Mouse (Mus musculus): ENCODE results near the gene Cyth1.

Gene Cyth1

DNA sequence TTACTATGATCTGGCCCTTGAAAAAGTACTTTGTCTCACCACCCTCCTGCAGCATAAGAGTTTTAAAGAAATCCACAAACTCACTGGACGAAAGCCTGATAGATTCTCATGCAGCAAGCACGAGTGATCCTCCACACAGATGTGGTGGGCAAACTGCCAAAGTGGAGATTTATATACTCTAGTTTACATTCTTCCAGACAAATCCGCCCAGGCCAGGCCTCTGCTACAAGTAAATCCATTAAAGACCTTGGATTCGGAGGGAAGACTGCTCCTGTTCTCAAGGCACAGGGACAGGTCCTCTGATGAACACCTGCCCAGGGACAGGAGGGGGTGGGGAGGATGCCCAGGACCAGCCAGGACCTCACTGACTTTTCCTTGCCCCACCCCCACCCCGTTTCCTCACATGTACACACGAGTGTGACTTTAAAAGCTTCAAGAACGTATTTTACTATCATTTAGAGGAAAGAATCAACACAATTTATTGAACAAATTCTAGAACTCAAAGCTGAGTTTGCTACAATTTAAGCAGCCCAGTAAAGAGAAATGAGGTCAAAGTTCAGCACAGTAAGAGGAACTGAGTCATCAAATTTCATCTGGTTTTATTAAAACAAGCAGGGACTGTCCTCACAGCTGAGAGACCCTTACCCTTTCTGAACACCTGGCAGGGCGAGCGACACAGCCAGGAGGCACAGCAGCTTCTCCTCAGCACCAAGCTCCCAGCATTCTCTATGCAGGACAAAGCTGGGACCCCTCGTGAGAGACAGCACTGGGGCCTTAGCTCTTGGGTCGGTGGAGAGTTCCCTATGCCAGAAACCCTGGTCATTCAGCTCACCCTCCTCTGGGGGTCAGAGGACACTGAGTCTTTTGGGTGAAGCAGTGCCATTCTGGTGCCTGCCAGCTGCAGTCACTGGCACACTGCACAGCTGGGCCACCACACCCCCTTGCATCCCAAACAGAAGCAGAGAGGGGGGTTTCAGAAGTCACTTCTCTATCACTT lies 47.3 kb downstream of the Cyth1 start:
- DNase-seq (ENCODE audit: low spot score), result no peak

- no peak for DNase-seq (ENCODE audit: low spot score)
Measured at GRCm38 (mm10) chr11:118198296-118198600, 50.1 kb downstream of the Cyth1 start.

- DNase-seq (ENCODE audit: low spot score), result no peak
Measured at GRCm38 (mm10) chr11:118197508-118198295, 50.7 kb downstream of the Cyth1 start.

DNA sequence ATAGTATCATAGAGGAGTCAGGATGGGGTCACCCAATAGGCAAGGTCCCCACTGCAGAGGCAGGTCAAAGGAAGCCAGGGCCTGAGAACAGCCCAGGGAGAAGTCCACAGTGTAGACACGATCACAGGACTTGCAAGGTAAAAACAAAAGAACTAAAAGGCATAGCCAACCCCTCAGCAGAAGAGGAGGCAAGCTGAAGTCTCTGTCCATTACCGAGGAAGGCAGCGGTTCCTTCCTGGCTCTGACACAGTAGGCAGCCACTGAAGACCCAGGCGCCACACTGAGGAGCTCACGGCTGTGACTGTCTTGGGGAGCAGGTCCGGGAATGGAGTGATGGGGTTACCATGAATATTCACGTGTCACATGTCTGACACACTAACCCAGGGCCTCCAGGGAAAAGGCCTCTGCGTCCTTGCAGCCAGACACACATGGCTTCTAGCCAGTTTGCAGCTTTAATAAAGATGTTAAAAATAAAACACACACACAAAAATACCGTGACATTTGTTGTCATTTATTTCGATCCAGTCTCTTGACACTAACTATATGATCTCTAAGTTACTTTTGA lies 51.5 kb downstream of the Cyth1 start:
- DNase-seq (ENCODE audit: low spot score), result no peak

DNA sequence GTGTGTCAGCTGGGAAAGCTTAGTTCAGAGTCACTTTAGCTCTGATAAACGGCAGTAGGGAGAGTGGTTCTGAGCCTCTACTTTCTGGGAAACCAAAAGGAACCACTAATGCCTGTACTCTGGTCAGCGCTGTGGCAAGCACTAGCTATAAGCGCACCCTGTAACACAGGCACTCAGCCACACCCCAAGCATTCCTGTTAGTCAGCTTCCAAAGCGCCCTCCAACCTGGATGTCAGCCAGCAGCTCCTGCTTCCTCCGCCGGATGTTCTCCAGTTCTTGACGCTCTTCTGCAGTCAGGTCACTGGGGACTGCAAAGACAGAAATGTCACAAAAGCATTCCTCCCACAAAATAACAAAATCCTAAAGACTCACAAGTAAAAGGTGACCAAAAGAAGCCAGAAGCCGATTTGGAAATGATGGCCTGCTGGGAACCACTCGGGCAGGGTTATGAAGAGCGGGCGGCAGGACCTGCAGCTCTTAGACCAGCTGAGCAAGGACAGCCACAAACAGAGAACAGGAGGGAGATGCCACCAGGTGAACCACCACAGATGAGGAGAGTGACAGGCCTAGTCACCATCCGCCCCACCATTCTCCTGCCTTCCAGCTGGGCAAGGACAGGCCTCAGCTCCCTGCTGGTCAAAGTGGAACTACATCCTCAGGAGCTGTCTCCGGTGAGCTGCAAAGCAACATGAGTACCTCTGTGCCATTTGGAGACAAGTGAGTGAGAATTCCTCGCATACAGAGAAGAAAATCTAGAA lies 54.8 kb downstream of the Cyth1 start:
- no peak for DNase-seq (ENCODE audit: low spot score)

DNA sequence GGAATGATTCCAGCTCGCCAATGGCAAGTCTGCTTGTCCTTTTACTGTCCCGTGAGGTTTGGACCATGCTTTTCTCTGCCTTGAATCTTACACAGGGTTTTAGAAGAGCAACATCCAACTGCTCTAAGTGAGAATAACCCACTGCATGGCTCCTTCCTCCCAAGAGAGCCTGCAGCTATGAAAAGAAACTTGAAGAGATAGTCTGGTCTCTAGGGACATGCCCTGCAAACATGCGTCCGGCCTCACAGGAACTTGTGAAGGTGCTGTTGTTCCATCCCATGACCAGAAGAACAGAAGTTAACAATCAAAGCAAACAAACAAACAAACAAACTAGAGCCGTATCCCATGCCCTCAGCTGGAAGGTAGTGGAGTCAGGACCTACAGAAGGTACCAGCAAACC lies 55.4 kb downstream of the Cyth1 start:
- no peak for DNase-seq (ENCODE audit: low spot score)

DNA sequence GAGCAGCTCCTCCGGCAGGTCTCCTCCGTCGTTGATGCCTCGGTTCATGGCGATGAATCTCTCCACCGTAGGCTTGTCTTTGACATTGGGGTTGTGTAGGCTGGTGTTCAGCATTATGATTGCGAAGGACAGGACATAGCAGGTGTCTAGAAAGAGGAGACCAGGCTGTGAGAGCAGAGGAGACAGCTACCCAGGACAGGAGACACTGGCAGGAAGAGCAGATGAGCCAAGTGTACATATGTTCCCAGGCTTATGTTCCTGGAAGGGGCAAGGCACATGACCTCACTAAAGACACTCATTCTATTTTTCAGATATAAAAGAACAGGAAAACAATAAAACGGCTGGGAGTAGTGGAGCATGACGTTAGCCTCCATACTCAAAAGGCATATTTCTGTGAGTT lies 65.6 kb downstream of the Cyth1 start:
- no peak for DNase-seq (ENCODE audit: low spot score)

DNA sequence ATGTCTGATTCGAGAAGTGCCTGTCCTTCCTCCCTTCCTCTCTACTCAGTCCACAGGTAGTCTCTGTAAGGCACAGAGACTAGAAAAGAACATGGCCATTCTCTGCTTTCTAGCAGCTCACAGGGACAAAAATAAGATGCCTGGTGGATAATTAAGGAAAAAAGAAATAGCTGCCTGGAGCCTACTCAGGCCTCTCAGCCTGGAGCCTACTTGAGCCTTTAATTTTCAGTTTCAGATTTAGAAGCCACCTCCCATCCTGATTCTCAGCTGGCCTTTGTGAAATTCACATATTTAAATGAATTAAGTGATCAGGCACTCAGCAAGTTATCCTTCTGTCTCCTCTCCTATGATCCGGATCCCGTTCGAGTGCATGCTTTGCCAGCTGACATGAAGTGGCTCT lies 66.0 kb downstream of the Cyth1 start:
- no peak for DNase-seq (ENCODE audit: low spot score)

GRCm38 (mm10) chr11:118180199-118180598 lies 68.2 kb downstream of the Cyth1 start:
- DNase-seq (ENCODE audit: low spot score), result no peak

DNA sequence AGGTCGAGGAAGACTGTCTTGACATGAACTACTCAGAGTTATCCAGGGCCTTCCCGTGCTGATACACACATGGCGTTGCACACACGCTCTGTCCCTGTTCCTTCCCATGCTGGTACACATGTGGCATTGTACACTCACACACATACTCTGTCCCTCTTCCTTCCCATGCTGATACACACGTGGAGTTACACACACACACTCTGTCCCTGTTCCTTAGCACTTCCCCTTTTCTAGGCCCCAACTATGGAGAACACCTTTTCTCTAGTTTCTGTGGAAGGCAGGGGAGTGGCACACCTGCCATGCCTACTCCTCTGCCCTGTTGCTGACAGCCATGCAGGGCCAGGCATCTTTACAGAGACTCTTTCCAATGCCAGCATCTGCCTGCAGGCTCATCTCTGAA lies 70.2 kb downstream of the Cyth1 start:
- DNase-seq (ENCODE audit: low spot score), result no peak

GRCm38 (mm10) chr11:118174752-118175151 lies 73.6 kb downstream of the Cyth1 start:
- DNase-seq (ENCODE audit: low spot score), result no peak

DNA sequence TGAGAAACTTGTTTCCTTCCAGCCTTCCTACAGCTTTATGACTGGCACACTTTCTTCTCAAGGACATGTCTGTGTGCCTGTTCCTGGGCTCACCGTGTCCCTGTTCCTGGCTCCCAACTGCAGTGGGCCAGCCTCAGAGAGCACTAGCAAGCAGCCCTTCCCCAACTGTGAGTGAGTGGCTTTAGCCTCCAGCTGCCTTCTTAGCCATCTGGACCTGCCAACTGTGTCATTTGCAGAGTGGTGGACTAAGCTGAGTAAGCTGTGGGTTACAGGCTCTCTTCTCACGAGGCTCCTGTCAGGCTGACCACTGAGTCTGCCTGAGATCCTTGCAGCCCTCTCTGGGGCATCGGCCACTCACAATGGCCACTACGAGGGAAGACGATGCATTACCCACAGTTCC lies 75.6 kb downstream of the Cyth1 start:
- DNase-seq (ENCODE audit: low spot score), result no peak

DNA sequence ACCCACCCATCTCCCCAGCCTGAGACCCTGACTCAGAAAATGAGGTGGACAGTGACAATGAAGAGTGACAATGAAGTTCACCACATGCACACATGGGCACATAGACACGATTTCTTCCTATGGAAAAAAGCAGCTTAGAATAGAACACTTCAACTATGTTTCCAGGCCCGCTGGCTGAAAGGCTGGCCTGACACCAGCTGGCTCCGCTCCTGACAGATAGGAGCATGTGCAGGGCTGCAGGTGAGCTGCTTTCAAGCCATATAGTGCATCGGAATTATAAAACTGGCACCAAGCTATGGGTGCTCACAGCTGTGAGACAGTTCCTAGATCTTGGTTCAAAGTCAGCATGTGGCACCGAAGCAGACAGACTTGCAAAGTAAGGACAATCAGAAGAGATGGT lies 78.1 kb downstream of the Cyth1 start:
- DNase-seq (ENCODE audit: low spot score), result no peak

- DNase-seq (ENCODE audit: low spot score), result no peak
Measured at GRCm38 (mm10) chr11:118168714-118169113, 79.7 kb downstream of the Cyth1 start.

GRCm38 (mm10) chr11:118166626-118167025 lies 81.8 kb downstream of the Cyth1 start:
- DNase-seq (ENCODE audit: low spot score), result no peak

- DNase-seq (ENCODE audit: low spot score), result no peak
Measured at GRCm38 (mm10) chr11:118165681-118166080, 82.7 kb downstream of the Cyth1 start.

DNA sequence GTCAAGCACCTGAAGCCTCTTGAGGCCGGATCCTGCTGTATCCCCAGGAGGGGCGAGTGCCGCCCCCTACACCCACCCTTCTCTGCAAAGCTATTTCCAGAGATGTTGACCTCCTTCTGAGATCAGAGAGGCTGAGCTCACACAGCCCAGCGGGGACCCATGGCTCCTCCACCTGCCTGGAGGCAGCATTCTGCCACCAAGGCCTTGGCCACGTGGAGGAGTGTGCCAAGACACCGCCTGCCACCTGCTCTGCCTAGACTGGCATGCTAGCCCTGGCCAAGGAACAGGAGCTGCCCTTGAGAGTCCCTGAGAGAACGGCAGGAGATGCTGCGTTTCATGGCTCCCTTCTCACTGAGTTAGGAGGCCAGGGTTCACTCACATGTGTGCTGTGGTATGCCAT lies 83.8 kb downstream of the Cyth1 start:
- no peak for DNase-seq (ENCODE audit: low spot score)

GRCm38 (mm10) chr11:118162245-118162644 lies 86.1 kb downstream of the Cyth1 start:
- no peak for DNase-seq (ENCODE audit: low spot score)

GRCm38 (mm10) chr11:118161240-118161639 lies 87.2 kb downstream of the Cyth1 start:
- DNase-seq (ENCODE audit: low spot score), result no peak

GRCm38 (mm10) chr11:118160763-118161162 lies 87.6 kb downstream of the Cyth1 start:
- DNase-seq (ENCODE audit: low spot score), result no peak

GRCm38 (mm10) chr11:118158753-118159152 lies 89.6 kb downstream of the Cyth1 start:
- DNase-seq (ENCODE audit: low spot score), result no peak

- DNase-seq (ENCODE audit: low spot score), result no peak
Measured at GRCm38 (mm10) chr11:118156480-118157060, 91.8 kb downstream of the Cyth1 start.

All from ovary, postnatal 10 days (tissue).